Mouse (Mus musculus) hindbrain, embryonic 14.5 days (tissue): Measurements from ENCODE around the gene Tmprss11f. TPM values are rescaled to one million over a fixed set of nuclear protein-coding genes. Genes with fewer than 3 reads are reported as not detected.
A peak's percentile ranks its signal among the peaks of the same experiment; 100 is the strongest.

Experiments used
- ATAC-seq: fragments of 200-750 bp; cut with Nextera tagmentation; 2 replicates; pipeline ENCODE4 v1.8.0; 2017; ENCODE audit warnings: moderate number of reproducible peaks, mild to moderate bottlenecking, moderate TSS enrichment, moderate library complexity; ENCODE audit not compliant: low FRiP score
- DNase-seq: peaks from one replicate; pipeline ENCODE4 v3.0.0-alpha.2; 2015; ENCODE audit warnings: low spot score
- H3K27ac ChIP-seq: fragments of 300-500 bp; sonication (generic); 2 replicates; pipeline ENCODE4 v1.5.1; 2014; ENCODE audit warnings: mild to moderate bottlenecking, moderate library complexity
- H3K27me3 ChIP-seq: fragments of 300-500 bp; sonication (generic); 2 replicates; pipeline ENCODE4 v1.6.1; 2014; ENCODE audit warnings: mild to moderate bottlenecking, low read length, mixed read lengths; ENCODE audit not compliant: control insufficient read depth, insufficient read depth
- H3K36me3 ChIP-seq: fragments of 300-500 bp; sonication (generic); replicated peaks from 2 replicates; pipeline ENCODE4 v1.6.1; 2014; ENCODE audit not compliant: control insufficient read depth, insufficient read depth
- H3K4me1 ChIP-seq: fragments of 300-500 bp; sonication (generic); replicated peaks from 2 replicates; pipeline ENCODE4 v1.6.1; 2014; ENCODE audit warnings: antibody characterized with exemption, low read length, mixed read lengths; ENCODE audit not compliant: control insufficient read depth, insufficient read depth
- H3K4me2 ChIP-seq: fragments of 300-500 bp; sonication (generic); replicated peaks from 2 replicates; pipeline ENCODE4 v1.6.1; 2014; ENCODE audit warnings: mild to moderate bottlenecking, moderate library complexity
- H3K4me3 ChIP-seq: fragments of 300-500 bp; sonication (generic); replicated peaks from 2 replicates; pipeline ENCODE4 v1.5.1; 2014; ENCODE audit warnings: mild to moderate bottlenecking, low read length
- H3K9ac ChIP-seq: fragments of 300-500 bp; sonication (generic); 2 replicates; pipeline ENCODE4 v1.6.1; 2014
- H3K9me3 ChIP-seq: fragments of 300-500 bp; sonication (generic); 2 replicates; pipeline ENCODE4 v1.6.1; 2016; ENCODE audit warnings: low read length; ENCODE audit not compliant: control insufficient read depth
- WGBS: fragments of 180-500 bp; shearing (Covaris S2); extraction: QIAGEN DNeasy Blood & Tissue Kit; methylation state at CpG from one replicate; pipeline ENCODE4 v1.1.7; 2014; 5-methylcytosine and 5-hydroxymethylcytosine counted together
- polyA plus RNA-seq: library from polyadenylated mRNA; unstranded; fragments of >200 nt; fragmentation: Nextera tagmentation; extraction: Ambion mirVana; gene quantifications from 2 replicates; pipeline ENCODE4 v1.2.1, GENCODE M21; 2014

Tmprss11f gene
- polyA plus RNA-seq, 1 experiment from 2014 or later, result not detected

DNA sequence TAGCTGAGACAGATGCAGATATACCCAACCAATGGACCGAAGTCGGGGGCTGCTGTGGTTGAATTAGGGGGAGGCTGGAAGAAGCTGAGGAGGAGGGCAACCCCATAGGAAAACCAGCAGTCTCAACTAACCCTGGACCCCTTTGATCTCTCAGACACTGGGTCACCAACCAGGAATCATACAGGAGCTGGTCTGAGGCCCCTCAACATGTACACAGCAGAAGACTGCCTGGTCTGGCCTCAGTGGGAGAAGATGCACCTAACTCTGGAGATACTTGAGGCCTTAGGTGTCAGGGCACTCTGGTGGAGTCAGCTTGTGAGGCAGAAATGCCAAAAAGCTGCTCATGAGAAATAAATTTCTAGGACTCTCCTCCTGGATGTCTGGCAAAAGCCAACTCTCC, 85.5 kb downstream of the Tmprss11f start:
- no peaks in the 10 kb centered on the region for H3K4me1 ChIP-seq
- no peaks in the 10 kb centered on the region for H3K36me3 ChIP-seq
- no peak for DNase-seq
- no peak overlapping the region for H3K27ac ChIP-seq
- no peak overlapping the region for H3K9ac ChIP-seq
- 100% methylated on average over 2 of the region's 2 CpGs for WGBS
- H3K9me3 ChIP-seq, result no peaks in the 10 kb centered on the region
- H3K27me3 ChIP-seq, result no peaks in the 10 kb centered on the region
- ATAC-seq, result no peak
- H3K4me2 ChIP-seq, result no peak overlapping the region
- H3K4me3 ChIP-seq, result no peak overlapping the region

DNA sequence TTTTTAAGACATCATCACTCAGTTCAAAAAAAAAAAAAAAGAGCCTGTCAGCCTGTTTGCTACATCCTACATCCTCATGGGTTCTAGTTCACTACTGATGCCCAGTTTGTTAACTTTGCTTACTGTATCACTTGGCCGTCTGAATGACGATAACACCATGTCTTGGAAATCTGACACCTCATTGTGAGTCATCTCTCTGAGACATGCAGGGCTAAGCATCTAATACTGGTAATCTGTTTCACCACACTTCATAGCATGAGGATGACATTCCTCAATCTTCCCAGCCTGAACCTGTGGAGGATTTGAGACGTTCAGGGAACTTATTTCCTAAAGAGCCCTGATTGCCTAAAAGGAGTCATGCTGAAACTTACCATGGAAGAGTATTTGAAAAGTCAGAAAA, 91.6 kb downstream of the Tmprss11f start:
- Histone ChIP-seq H3K4me3 (no peak overlapping the region), H3K9me3 (no peaks in the 10 kb centered on the region), H3K27me3 (no peaks in the 10 kb centered on the region), H3K27ac (no peak overlapping the region), H3K4me1 (no peaks in the 10 kb centered on the region), H3K9ac (no peak overlapping the region), H3K4me2 (no peak overlapping the region), H3K36me3 (no peaks in the 10 kb centered on the region)
- DNase-seq, result no peak
- WGBS, result 89% methylated on average over 3 of the region's 3 CpGs
- ATAC-seq, result no peak

- 86% methylated on average over 2 of the region's 2 CpGs for WGBS
- Histone ChIP-seq H3K9me3 (no peaks in the 10 kb centered on the region), H3K4me1 (no peaks in the 10 kb centered on the region), H3K36me3 (no peaks in the 10 kb centered on the region), H3K27me3 (no peaks in the 10 kb centered on the region), H3K27ac (no peak overlapping the region), H3K9ac (no peak overlapping the region), H3K4me2 (no peak overlapping the region), H3K4me3 (no peak overlapping the region)
- ATAC-seq, result no peak
- DNase-seq, result no peak
Measured at GRCm38 (mm10) chr5:86528725-86529124, 103.5 kb downstream of the Tmprss11f start.

GRCm38 (mm10) chr5:86518500-86518899, 113.7 kb downstream of the Tmprss11f start, which contains the start of gene Tmprss11g:
Gene Tmprss11g (minus strand): TSS chr5:86518600.
- Histone ChIP-seq H3K4me3 (no peak within 1 kb of the TSS), H3K27ac (no peak within 1 kb of the TSS), H3K4me1 (no peaks in the 10 kb centered on the region), H3K9ac (no peak within 1 kb of the TSS), H3K4me2 (no peak within 1 kb of the TSS), H3K36me3 (no peaks in the 10 kb centered on the region), H3K27me3 (no peaks in the 10 kb centered on the region), H3K9me3 (no peaks in the 10 kb centered on the region)
- DNase-seq (no peak), ATAC-seq (no peak)
- WGBS, result 83% methylated on average over 9 of the region's 9 CpGs

- DNase-seq (no peak), ATAC-seq (no peak)
- Histone ChIP-seq H3K4me2 (no peak overlapping the region), H3K27me3 (no peaks in the 10 kb centered on the region), H3K27ac (no peak overlapping the region), H3K9ac (no peak overlapping the region), H3K4me3 (no peak overlapping the region), H3K9me3 (no peaks in the 10 kb centered on the region), H3K36me3 (no peaks in the 10 kb centered on the region), H3K4me1 (no peaks in the 10 kb centered on the region)
- 37% methylated on average over 5 of the region's 5 CpGs for WGBS
Measured at GRCm38 (mm10) chr5:86511538-86511937, 120.7 kb downstream of the Tmprss11f start.

GRCm38 (mm10) chr5:86493453-86493852, 138.8 kb downstream of the Tmprss11f start:
- Histone ChIP-seq H3K9ac (no peak overlapping the region), H3K27ac (no peak overlapping the region), H3K27me3 (no peaks in the 10 kb centered on the region), H3K36me3 (no peaks in the 10 kb centered on the region), H3K9me3 (no peaks in the 10 kb centered on the region), H3K4me1 (no peaks in the 10 kb centered on the region), H3K4me3 (no peak overlapping the region), H3K4me2 (no peak overlapping the region)
- no peak for ATAC-seq
- DNase-seq, result no peak
- WGBS, result 78% methylated on average over 1 of the region's 1 CpGs

GRCm38 (mm10) chr5:86482562-86482961, 149.7 kb downstream of the Tmprss11f start:
- no peak overlapping the region for H3K9ac ChIP-seq
- ATAC-seq (no peak), DNase-seq (peak; percentile 57)
- 83% methylated on average over 2 of the region's 2 CpGs for WGBS
- H3K4me3 ChIP-seq, result no peak overlapping the region
- no peaks in the 10 kb centered on the region for H3K9me3 ChIP-seq
- no peaks in the 10 kb centered on the region for H3K36me3 ChIP-seq
- no peak overlapping the region for H3K27ac ChIP-seq
- no peak overlapping the region for H3K4me2 ChIP-seq
- H3K27me3 ChIP-seq, result no peaks in the 10 kb centered on the region
- no peaks in the 10 kb centered on the region for H3K4me1 ChIP-seq

DNA sequence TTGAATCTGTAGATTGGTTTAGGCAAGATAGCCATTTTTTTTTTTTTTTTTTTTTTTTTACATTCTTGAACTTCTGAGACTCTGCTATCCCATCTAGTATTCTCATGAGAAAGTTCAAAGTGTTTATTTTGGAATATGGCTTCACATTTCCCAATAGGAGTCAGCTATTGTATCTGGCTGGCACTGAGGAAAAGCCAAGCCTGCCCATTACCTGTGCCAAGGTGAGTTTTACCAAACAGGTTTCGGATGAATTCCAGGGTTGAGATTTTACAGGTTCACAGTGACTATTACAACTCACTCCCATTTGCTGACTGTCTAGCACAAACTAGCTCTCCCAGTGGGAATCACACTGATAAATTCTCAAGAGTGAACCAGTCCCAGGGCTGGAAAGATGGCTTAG, 150.2 kb downstream of the Tmprss11f start:
- H3K4me3 ChIP-seq, result no peak overlapping the region
- H3K4me2 ChIP-seq, result no peak overlapping the region
- no peak overlapping the region for H3K27ac ChIP-seq
- 88% methylated on average over 1 of the region's 1 CpGs for WGBS
- no peak for DNase-seq
- no peaks in the 10 kb centered on the region for H3K4me1 ChIP-seq
- H3K9me3 ChIP-seq, result no peaks in the 10 kb centered on the region
- H3K36me3 ChIP-seq, result no peaks in the 10 kb centered on the region
- H3K9ac ChIP-seq, result no peak overlapping the region
- no peak for ATAC-seq
- no peaks in the 10 kb centered on the region for H3K27me3 ChIP-seq

DNA sequence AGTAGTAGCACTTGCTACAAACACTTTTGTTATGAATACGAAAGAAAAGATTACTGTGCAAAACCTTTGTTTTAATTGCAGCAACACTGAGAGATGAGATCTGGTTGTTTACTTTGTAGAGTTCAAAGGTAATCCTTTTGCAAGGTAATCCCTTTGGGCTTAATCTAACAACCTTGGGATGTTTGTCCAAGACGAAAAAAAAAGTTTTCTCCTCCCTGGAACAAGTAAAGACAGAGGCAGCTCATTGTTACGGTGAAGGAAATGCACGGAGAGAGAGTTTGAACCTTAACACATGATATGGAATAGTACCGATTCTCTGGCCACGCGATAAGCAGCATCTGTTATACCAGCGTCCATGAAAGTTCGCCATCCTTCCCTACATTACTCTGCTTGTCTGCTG, 158.4 kb downstream of the Tmprss11f start:
- no peak overlapping the region for H3K27ac ChIP-seq
- DNase-seq, result no peak
- ATAC-seq, result no peak
- H3K4me2 ChIP-seq, result no peak overlapping the region
- whole genome bisulfite sequencing, result 92% methylated on average over 9 of the region's 9 CpGs
- no peak overlapping the region for H3K9ac ChIP-seq
- no peak overlapping the region for H3K4me3 ChIP-seq
- H3K27me3 ChIP-seq, result no peaks in the 10 kb centered on the region
- H3K4me1 ChIP-seq, result no peaks in the 10 kb centered on the region
- no peaks in the 10 kb centered on the region for H3K9me3 ChIP-seq
- no peaks in the 10 kb centered on the region for H3K36me3 ChIP-seq
